Mouse (Mus musculus) stomach, embryonic 14.5 days (tissue): Measurements from ENCODE around the gene Tgfb1. TPM values are rescaled to one million over a fixed set of nuclear protein-coding genes. Genes with fewer than 3 reads are reported as not detected.
A peak's percentile ranks its signal among the peaks of the same experiment; 100 is the strongest.

Source experiments
- ATAC-seq: fragments of 200-750 bp; cut with Nextera tagmentation; 2 replicates; pipeline ENCODE4 v1.8.0; 2017; ENCODE audit warnings: low read depth, moderate TSS enrichment; ENCODE audit not compliant: insufficient number of reproducible peaks, insufficient read depth, low FRiP score
- H3K27ac ChIP-seq: fragments of 300-500 bp; sonication (generic); 2 replicates; pipeline ENCODE4 v1.5.1; 2014; ENCODE audit warnings: mild to moderate bottlenecking, low read length, moderate library complexity, mixed read lengths
- H3K27me3 ChIP-seq: fragments of 300-500 bp; sonication (generic); 2 replicates; pipeline ENCODE4 v1.6.1; 2014; ENCODE audit warnings: low read length, control low read depth, mixed read lengths; ENCODE audit not compliant: control insufficient read depth, insufficient read depth
- H3K36me3 ChIP-seq: fragments of 300-500 bp; sonication (generic); 2 replicates; pipeline ENCODE4 v1.6.1; 2014; ENCODE audit warnings: mild to moderate bottlenecking, control low read depth, low read length, moderate library complexity, mixed read lengths; ENCODE audit not compliant: control insufficient read depth, insufficient read depth
- H3K4me1 ChIP-seq: fragments of 300-500 bp; sonication (generic); 2 replicates; pipeline ENCODE4 v1.6.1; 2014; ENCODE audit warnings: low read length, control low read depth, mixed read lengths; ENCODE audit not compliant: control insufficient read depth, insufficient read depth
- H3K4me2 ChIP-seq: fragments of 300-500 bp; sonication (generic); replicated peaks from 2 replicates; pipeline ENCODE4 v1.6.1; 2014; ENCODE audit warnings: low read depth, low read length, control low read depth
- H3K4me3 ChIP-seq: fragments of 300-500 bp; sonication (generic); 2 replicates; pipeline ENCODE4 v1.5.1; 2014; ENCODE audit warnings: low read depth, low read length, control low read depth
- H3K9ac ChIP-seq: fragments of 300-500 bp; sonication (generic); replicated peaks from 2 replicates; pipeline ENCODE4 v1.6.1; 2014; ENCODE audit warnings: low read depth, mild to moderate bottlenecking, control low read depth, low read length, moderate library complexity, mixed read lengths
- H3K9me3 ChIP-seq: fragments of 300-500 bp; sonication (generic); 2 replicates; pipeline ENCODE4 v1.6.1; 2016; ENCODE audit warnings: low read depth, low read length, control low read depth; ENCODE audit not compliant: control insufficient read depth
- WGBS: fragments of 180-500 bp; shearing (Covaris S2); extraction: QIAGEN DNeasy Blood & Tissue Kit; methylation state at CpG from one replicate; pipeline ENCODE4 v1.1.7; 2014; 5-methylcytosine and 5-hydroxymethylcytosine counted together
- polyA plus RNA-seq: library from polyadenylated mRNA; unstranded; fragments of >200 nt; fragmentation: Nextera tagmentation; extraction: Ambion mirVana; gene quantifications from 2 replicates; pipeline ENCODE4 v1.2.1, GENCODE M21; 2014

The Tgfb1 gene
- polyA plus RNA-seq, 1 experiment from 2014 or later, result 3.6 TPM

- no peaks in the 10 kb centered on the region for H3K36me3 ChIP-seq
- H3K4me1 ChIP-seq, result peaks cover 20% of the 10 kb centered on the region; the same call in 1 of the 2 replicates
- ATAC-seq, result peak; percentile 73
- peak overlapping the region; percentile 34 for H3K9ac ChIP-seq
- under 1% methylated on average over 48 of the region's 52 CpGs for WGBS
- peak overlapping the region; percentile 97 for H3K4me2 ChIP-seq
- H3K27me3 ChIP-seq, result no peaks in the 10 kb centered on the region; the same call in 1 of the 2 replicates
- peak overlapping the region; percentile 70 for H3K4me3 ChIP-seq
- no peaks in the 10 kb centered on the region for H3K9me3 ChIP-seq
- H3K27ac ChIP-seq, result peak overlapping the region; percentile 49; the same call in 1 of the 2 replicates
Observed at GRCm38 (mm10) chr7:25688810-25689586, 2.2 kb downstream of the Tgfb1 start.

- Histone ChIP-seq H3K9ac (peak overlapping the region; percentile 34; the same call in 1 of the 2 replicates), H3K4me3 (peak overlapping the region; percentile 70), H3K36me3 (no peaks in the 10 kb centered on the region), H3K9me3 (no peaks in the 10 kb centered on the region), H3K4me2 (peak overlapping the region; percentile 97), H3K27me3 (no peaks in the 10 kb centered on the region; the same call in 1 of the 2 replicates), H3K4me1 (peaks cover 20% of the 10 kb centered on the region; the same call in 1 of the 2 replicates), H3K27ac (no peak overlapping the region)
- 8% methylated on average over 12 of the region's 12 CpGs for WGBS
- no peak for ATAC-seq
Observed at GRCm38 (mm10) chr7:25689603-25690021, 2.8 kb downstream of the Tgfb1 start.

GRCm38 (mm10) chr7:25690051-25690450 lies 3.2 kb downstream of the Tgfb1 start:
- H3K4me3 ChIP-seq, result no peak overlapping the region
- H3K9ac ChIP-seq, result no peak overlapping the region
- WGBS, result 46% methylated on average over 5 of the region's 5 CpGs

GRCm38 (mm10) chr7:25694104-25694503 lies 7.3 kb downstream of the Tgfb1 start:
- 65% methylated on average over 8 of the region's 8 CpGs for WGBS
- H3K4me2 ChIP-seq, result no peak overlapping the region
- no peak for ATAC-seq

More at GRCm38 (mm10) chr7:25690051-25690450, 3.2 kb downstream of the Tgfb1 start:
- Histone ChIP-seq H3K9me3 (no peaks in the 10 kb centered on the region), H3K4me2 (peak overlapping the region; percentile 97; the same call in 1 of the 2 replicates), H3K4me1 (peaks cover 20% of the 10 kb centered on the region; the same call in 1 of the 2 replicates), H3K36me3 (no peaks in the 10 kb centered on the region), H3K27ac (no peak overlapping the region), H3K27me3 (no peaks in the 10 kb centered on the region; the same call in 1 of the 2 replicates)
- no peak for ATAC-seq

GRCm38 (mm10) chr7:25699851-25700250 lies 13.0 kb downstream of the Tgfb1 start:
- Histone ChIP-seq H3K4me2 (no peak overlapping the region), H3K9ac (no peak overlapping the region), H3K9me3 (no peaks in the 10 kb centered on the region), H3K36me3 (no peaks in the 10 kb centered on the region), H3K27me3 (no peaks in the 10 kb centered on the region), H3K4me3 (no peak overlapping the region), H3K4me1 (no peaks in the 10 kb centered on the region), H3K27ac (no peak overlapping the region)
- 55% methylated on average over 13 of the region's 13 CpGs for WGBS
- no peak for ATAC-seq

More at GRCm38 (mm10) chr7:25694104-25694503, 7.3 kb downstream of the Tgfb1 start:
- H3K4me1 ChIP-seq, result 0 out of 2 replicates have a peak, but pooled peaks cover 3% of the 10 kb centered on the region
- H3K27ac ChIP-seq, result no peak overlapping the region
- no peaks in the 10 kb centered on the region for H3K9me3 ChIP-seq
- no peak overlapping the region for H3K4me3 ChIP-seq
- no peaks in the 10 kb centered on the region for H3K36me3 ChIP-seq
- no peak overlapping the region for H3K9ac ChIP-seq
- H3K27me3 ChIP-seq, result no peaks in the 10 kb centered on the region

- no peaks in the 10 kb centered on the region for H3K9me3 ChIP-seq
- 77% methylated on average over 12 of the region's 12 CpGs for WGBS
- H3K4me3 ChIP-seq, result no peak overlapping the region
- H3K27me3 ChIP-seq, result no peaks in the 10 kb centered on the region
- no peak overlapping the region for H3K9ac ChIP-seq
- H3K36me3 ChIP-seq, result no peaks in the 10 kb centered on the region
- H3K27ac ChIP-seq, result no peak overlapping the region
- no peak for ATAC-seq
- 0 out of 2 replicates have a peak, but pooled peaks cover under 1% of the 10 kb centered on the region for H3K4me1 ChIP-seq
- no peak overlapping the region for H3K4me2 ChIP-seq
Observed at GRCm38 (mm10) chr7:25700732-25701131, 13.9 kb downstream of the Tgfb1 start.

GRCm38 (mm10) chr7:25702350-25702749 lies 15.5 kb downstream of the Tgfb1 start:
- Histone ChIP-seq H3K4me3 (no peak overlapping the region), H3K4me1 (peaks cover 15% of the 10 kb centered on the region; the same call in 1 of the 2 replicates), H3K4me2 (no peak overlapping the region), H3K9me3 (no peaks in the 10 kb centered on the region), H3K36me3 (no peaks in the 10 kb centered on the region), H3K27me3 (no peaks in the 10 kb centered on the region), H3K9ac (no peak overlapping the region), H3K27ac (no peak overlapping the region)
- WGBS, result 96% methylated on average over 2 of the region's 2 CpGs
- no peak for ATAC-seq

GRCm38 (mm10) chr7:25703793-25704494 lies 17.1 kb downstream of the Tgfb1 start:
- Histone ChIP-seq H3K9ac (no peak overlapping the region), H3K4me2 (no peak overlapping the region), H3K4me3 (no peak overlapping the region), H3K9me3 (no peaks in the 10 kb centered on the region), H3K36me3 (no peaks in the 10 kb centered on the region), H3K27me3 (no peaks in the 10 kb centered on the region), H3K27ac (no peak overlapping the region), H3K4me1 (peaks cover 21% of the 10 kb centered on the region; the same call in 1 of the 2 replicates)
- ATAC-seq, result no peak
- 36% methylated on average over 10 of the region's 10 CpGs for WGBS
